Mouse (Mus musculus): Measurements from ENCODE around the gene Actg2.
A peak's percentile ranks its signal among the peaks of the same experiment; 100 is the strongest.
"Not testable (repeated sequence)": the region's sequence is repeated elsewhere in the genome, so short reads cannot be mapped to it uniquely, and the experiment has no call there.

Actg2 gene

DNA sequence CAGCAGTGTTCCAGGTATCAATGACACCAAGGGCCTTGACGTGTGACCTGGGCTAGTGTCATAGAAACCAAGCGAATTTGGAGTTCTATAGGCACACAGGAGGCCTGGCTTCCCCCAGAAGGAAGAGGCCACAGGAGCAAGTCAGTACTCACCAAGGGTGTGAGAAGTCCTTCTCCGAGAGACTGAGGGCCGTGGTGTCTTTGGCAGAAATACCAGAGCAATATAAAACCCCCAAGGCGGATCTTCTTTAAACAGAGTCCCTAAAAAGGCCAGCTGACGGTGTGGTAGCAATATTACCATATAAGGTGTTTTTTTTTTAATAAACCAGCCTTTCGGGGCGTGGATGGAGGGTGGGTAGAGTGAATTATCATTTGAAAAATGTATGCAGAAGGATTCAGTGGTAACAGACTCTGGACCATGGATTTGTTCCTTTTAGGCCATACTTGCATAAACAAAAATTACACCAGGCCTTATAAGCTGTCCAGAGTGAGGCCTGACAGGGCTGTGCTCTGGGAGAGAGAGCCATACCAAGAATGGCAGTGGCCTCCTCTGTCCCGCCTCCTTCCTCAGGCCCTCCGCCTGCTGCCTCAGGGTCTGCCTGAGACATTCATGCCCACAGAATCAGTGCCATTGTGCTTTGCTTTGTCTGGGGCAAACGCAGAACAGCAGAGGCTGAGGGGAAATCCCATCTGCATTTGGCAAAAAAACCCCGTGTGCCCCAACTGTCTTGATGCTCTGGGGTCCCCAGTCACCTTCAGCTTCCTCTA lies at the start of gene Actg2:
Gene Actg2, minus strand, starts transcription at position 238 of the 767 bp plus-strand sequence.
- no peak for DNase-seq

DNA sequence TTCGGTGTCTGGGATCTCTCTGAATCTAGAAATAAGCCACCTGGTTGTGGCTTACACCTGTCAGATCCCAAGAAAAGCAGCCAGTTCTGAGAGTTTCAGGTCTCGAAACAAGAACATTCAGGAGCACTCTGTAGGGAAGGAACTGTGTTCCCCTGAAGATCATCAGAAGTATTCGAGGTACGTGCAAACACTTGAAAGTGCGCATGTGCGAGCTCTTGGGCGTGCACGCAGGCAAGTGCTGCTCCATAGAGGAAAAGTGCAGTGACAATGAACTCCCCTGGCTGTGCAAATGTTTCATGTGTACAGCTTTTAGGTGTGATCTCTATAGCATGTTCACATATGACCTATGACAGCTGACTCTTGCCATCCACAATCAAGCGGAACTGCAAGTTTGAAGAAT lies 49.3 kb upstream of the Actg2 start:
- DNase-seq, result not testable (repeated sequence)

DNA sequence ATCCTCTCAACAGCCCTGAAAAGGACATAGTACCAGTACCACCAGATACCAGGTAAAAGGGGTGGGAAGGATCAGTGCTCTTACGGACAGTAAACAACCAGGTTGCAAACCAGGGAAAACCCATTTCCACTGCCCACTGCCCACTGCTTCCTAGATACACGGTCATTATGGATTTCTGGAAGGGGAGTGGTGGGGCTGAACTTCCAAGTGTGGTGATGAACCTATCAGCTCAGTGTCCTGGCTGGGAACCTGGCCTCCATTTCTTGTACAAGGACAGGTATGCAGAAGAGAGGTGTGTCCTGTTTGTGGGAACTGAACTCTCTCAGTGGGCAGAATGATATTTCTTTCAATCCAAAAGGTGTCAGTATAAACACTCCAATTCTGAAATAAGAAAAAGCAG lies 47.5 kb upstream of the Actg2 start:
- no peak for DNase-seq

DNA sequence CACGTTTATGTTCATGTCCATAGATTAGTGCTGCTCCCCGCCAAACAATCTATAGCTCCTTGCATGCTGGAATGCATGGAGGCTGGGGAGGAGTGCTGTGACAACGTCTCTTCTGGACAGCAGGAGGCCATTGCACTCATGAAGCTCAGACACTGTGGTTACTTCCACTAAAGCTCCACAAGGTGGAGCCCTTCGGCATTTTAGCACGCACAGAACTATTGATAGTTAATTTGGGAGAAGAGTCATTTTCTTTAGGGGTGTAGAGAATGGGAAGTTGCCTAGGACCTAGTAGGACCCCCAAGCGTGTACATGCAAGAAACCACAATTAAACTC lies 46.8 kb upstream of the Actg2 start:
- DNase-seq, result peak; percentile 23

DNA sequence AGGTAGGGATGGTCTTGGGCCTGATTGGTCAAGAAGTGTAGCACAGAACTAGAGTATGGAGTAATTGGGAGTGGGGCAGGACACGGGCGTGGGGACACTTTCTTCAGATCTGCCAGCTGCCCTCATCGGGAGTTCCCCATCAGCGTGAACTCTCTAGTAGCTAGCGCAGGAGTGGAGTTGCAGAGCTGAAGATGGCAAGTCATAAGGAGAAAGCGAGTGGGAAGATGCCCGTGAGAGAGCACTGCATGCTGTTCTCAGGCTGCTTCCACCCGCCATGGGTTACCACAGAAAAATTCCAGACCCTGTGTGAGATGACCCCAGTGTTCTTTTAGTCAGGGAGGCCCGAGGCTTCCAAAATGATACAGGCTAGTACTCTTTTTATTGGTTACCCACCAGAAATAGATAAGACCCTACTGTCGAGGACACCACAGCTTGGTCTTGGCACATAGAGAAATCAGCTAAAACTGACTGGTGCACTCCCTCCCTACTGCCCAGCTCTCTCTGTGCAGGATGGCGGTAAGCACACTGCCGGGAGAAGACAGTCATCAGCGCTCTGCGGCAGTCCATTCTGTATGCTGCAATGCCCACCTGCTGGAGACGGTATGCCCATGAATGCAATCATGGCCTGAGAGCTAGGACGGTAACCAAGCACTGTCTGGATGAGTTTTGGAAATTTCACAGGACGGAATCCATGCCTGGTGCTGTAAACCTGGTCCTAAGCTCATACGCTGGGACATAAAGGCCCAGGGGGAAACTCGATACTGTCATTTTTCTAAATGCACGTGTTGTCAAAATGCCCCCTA lies 46.3 kb upstream of the Actg2 start:
- no peak for DNase-seq

DNA sequence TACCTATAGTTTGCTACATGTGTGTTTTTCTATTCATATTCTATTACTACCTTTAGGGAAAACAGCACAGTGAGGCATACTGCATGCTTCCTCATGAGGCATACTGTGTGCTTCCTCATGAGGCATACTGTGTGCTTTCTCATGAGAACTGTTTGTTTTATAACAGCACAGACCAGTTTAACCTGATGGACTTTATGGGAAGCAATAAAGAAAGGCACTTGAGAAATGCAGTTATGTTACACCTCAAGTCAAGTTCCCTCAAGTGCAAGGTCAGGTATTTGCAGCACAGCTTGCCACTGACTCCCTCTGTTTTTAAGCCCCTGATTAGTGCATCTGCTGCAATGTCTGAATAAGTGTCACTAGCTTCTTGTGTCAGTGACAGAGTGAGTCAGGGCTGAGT lies 41.5 kb upstream of the Actg2 start:
- DNase-seq, result no peak

DNA sequence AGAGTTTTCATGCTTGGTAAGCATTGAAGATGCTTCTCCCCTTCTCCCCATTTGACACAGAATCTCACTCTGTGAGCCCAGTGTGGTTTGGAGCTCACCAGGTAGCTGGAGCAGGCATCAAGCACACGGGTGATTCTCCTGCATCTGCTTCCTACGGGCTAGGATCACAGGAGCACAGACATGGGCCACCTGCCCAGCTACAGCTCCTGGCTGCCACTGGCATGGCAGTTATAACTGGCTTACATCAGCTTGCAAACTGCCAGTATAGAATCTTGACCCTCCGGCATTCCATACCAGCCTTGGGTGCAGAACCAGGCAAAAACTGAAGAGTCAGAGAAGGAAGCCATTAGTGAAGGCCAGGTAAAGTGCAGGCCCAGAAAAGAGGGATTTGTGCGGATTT lies 39.5 kb upstream of the Actg2 start:
- DNase-seq, result no peak

DNA sequence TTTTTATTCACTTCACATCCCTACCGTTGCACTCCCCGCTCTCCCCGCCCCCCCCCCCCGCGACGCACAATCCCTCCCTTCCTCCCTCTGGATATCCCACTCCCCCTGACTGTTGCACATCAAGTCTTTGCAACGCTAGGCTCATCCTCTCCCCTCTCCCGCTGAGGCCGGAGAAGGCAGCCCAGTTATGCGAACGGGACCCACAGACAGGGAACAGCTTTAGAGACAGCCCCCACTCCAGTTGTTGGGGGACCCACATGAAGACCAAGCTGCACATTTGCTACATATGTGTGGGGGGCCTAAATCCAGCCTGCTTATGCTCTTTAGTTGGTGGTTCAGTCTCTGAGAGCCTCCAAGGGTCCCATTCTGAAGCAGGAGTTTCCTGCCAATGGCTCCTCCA lies 36.6 kb upstream of the Actg2 start, which contains the start of gene Stambp:
Gene Stambp, minus strand, starts transcription at position 59 of the 400 bp plus-strand sequence.
- no peak for DNase-seq

DNA sequence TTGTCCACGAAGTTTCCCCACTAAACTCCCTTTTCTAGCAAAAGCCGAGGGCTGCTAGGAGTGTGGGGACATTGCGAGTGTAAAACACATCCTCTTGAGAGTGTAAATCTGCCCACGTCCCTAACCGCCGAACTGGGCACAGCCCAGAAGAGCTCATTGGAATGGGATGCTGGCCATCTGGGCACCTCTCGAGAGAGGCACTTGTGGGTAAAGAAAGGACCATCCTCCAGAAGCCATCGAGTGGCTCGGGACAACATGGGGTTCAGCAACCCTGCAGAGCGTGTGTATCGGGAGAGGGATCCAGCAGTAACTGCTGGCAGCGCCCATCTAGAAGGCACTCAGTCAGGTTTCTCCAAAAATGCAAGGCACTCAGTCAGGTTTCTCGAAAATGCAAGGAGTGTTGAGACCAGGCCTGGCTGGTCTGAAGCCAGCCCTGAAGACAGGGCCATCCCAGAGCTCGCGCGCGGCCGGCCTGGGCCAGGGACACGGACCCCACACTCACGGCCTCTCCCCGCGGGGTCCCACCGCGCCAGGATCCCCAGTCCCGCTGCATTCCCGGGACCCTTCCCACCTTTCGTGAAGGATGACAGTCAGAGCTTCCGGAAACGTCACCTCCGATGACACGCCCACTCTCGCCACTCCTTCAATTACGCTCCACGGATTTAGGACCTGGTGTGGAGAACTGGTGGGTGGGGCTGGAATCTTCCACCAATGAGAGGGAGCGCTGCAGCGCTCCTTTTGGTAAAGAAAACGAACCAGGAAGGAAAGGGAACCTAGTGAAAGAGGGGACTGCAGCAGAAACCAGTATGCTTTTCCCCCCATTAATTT lies 36.0 kb upstream of the Actg2 start:
- DNase-seq, result peak; percentile 91

DNA sequence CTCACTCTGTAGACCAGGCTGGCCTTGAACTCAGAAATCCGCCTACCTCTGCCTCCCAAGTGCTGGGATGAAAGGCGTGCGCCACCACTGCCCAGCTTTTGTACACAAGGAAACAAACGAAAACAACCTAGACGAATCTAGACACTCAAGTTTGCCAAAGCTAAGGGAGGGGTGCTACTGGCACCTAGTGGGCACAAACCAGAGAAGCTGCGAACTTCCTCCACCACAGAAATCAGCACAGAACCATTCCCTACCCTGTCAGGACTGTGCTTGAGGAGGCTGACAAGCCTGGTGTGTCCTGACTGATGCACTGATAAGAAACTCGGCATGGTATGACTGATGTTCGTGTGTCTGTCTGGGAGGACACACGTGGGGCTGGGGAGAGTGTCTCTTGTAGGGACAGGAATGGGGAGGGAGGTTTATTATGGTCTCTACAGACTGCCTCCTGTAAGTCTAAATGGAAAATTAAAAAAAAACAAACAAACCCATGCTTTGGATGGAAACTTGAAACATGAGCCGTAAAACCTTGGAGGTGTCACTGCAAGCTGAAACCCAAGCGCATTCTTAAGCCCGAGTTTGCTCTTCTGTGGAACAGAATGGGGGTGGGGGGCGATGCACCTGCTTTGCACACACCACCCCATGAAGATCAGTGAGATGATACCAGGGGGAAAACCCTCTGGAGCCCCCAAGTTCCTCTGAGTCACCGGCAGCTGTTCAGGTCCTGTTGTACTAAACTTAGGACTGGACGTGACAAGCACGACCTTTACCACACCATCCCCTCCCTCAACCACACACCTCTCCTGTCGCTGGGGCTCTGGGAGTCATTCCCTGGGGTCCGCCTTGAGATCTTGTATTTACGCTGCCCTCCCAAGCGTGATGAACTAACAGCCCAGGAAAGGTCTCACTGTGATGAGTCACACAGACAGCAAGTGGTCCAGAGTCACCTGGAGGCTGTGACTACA lies 33.1 kb upstream of the Actg2 start:
- DNase-seq, result no peak

DNA sequence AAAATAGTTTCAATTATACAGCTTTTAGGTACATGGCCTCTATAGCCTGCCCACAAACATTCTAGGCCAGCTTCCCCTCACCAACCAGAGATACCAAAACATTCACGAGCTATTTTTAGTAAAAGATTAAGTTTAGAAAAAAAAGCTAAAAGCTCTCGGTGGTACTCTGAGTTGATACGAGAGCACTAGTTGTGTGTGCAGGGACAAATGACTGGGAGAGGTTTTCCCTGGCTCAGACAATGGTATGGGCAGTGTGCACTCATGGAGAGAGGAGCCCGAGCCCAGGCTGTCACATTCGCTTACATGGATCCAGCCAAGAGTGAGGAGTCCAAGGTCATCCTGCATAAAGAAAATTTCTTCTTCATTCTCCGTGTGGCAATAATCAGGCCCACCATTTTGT lies 19.9 kb upstream of the Actg2 start:
- DNase-seq, result no peak

DNA sequence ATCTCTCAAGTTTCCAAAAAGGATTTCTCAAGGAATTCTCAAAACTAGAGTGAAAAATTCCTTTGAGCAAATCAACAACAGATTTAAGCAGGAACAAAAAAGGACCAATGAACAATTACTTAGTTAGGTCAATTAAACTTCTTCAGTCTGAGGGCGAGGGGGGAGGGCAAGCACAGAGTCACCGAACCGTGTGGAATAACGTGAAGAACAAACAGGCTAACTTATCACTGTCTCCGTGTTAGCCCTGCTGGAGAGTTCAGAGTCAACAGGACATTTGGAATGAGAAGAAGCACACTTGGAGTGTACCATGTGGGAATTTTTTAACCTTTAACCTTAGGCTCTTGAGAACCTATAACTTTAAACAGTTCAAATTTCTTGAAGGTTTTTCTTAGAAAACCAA lies 12.3 kb upstream of the Actg2 start:
- peak; percentile 9 for DNase-seq

DNA sequence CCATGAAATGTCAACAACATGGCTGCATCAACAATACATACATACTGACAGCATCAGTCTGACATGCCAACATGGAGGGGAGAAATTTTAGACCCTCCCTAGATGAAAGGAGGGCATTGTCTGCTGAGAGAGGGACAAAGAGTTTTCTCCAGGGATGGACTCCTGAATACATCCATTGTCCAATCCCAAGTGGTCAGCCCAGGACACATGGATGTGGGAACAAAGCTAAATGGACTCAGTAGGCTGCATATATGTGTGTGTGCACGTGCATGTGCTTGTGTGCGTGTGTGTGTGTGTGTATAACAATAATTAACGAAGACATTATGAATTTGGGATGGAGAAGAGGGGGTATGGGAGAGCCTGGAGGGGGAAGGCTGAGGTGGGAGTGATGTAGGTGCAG lies 9.7 kb upstream of the Actg2 start:
- no peak for DNase-seq

DNA sequence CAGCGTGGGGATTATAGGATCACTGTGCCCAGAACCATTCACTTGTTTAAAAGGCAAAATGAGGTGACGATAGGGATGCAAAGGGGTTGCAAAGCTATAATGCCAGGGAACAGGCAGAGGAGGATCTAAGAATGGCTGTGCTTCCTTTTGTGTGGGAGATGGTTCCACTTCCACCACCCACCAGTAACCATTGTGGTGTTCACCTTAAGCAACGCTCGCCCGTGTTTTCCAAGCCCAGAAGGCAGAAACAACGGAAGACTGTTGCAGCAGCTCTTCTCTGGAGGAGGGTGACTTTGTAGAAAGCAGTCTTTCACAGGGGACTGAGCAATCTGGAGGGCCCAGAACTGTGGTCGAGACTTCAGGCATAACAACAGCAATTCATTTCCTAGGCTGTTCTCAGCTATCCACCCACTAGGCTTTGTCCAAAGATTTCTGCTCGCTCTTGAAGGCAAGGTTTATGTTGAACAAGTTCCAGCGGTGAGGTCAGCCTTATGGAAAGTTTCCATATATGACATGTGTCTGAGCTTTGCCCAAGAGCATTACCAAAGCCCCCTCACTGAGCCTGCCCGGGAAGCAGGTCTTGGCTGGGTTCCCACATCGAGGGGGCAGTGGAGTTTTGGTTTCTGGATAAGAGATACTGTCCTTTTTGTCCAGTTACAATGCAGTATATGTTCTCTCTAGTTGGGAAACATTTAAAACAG lies 5.8 kb upstream of the Actg2 start:
- no peak for DNase-seq

DNA sequence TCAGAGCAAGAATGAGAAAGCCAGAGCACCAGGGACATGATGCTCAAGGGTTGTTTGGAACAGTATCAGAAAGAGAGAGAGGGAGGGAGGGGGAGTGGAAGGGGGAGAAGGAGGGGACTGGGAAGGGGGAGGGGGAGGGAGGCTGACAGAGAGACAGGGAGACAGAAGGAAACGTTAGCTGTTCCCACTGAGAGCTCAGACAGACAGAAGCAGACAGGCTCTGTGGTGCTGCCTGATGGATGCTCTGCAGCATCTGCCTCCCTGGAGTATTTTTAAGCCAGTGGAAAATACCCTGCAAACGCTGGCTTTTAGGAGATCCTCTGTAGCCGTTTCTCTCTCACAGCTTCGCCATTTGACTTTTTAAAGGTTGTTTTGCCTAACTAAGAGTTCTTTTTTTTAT lies 4.0 kb upstream of the Actg2 start:
- DNase-seq, result no peak

DNA sequence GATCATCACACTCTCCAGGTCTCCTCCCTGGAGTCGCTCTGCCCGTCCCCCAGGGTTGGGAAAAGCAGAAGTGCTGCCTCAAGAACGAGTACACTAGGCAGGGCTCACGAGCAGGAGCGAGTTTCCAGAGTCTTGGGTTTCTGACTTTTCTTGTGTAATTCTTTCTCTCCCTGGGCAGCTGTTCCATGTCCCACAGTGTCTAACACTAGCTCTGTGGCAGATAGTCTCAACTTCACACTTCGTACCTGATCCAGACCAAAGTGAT lies 662 bp upstream of the Actg2 start:
- no peak for DNase-seq

DNA sequence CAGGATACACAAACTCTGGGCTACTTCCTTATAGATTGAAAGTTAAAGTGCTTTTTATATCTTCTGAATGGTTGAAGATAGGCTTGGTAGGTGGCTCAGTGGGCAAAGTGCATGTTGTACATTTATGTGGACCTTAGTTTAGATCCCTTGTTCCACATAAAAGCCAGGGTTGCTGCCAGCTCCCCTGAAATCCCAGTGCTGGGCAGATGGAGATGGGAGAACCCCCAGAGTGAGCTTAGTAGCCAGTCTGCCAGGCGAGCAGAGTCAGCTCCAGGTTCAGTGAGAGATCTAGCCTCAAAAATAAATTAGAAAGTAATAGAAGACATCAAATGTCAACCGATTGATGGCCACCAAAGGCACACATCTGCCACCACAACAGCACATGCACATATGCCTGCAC lies 3.5 kb downstream of the Actg2 start:
- DNase-seq, result no peak

DNA sequence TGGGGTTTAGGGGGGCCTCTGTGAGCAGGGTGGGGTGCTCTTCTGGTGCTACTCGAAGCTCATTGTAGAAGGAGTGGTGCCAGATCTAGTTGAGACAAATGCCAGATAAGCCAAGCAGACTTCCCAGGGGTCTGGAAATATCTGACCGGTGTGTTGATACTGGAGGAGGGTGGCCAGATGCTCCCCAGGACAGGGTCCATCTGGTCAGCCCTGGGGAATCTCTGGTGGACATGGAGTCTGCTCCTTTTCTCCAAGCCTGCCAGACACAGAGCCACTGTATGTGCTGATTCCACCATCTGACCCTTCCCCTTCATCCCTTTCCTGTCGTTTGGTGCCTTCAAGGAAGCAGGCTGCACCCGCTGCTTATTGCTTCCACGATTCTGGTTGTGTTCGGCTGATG lies 12.9 kb downstream of the Actg2 start:
- DNase-seq, result no peak

DNA sequence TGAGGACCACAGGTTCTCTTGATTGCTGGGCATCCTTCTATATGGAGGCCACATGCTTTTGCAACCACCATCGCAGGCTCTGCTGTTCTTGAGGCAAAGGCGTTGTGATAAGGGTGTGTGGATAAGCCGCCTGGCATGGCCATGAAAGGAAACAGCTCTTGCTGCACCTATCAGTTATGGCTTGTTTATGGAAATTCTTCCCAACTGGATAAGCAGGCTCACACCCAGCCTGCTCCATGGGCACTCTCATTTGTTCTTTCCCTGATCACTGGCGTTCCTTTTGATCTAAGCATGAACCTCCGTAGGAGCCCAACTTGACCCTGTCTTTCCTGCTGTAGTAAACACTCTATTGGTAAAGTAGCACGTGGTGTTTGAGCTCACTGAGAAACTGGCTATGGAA lies 14.3 kb downstream of the Actg2 start:
- DNase-seq, result no peak

DNA sequence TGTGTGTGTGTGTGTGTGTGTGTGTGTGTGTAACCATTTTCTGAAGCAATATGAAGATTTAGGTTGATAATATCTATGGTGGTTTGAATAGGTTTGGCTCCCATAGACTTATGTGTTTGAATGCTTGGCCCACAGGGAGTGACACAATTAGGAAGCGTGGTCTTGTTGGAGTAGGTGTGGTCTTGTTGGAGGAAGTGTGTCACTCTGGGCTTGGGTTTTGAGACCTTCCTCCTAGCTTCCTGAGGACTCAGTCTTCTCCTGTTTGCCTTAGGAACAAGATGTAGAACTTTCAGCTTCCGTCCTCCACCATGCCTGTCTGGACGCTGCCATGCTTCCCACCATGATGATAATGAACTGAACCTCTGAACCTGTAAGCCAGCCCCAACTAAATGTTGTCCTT lies 17.4 kb downstream of the Actg2 start:
- no peak for DNase-seq

DNA sequence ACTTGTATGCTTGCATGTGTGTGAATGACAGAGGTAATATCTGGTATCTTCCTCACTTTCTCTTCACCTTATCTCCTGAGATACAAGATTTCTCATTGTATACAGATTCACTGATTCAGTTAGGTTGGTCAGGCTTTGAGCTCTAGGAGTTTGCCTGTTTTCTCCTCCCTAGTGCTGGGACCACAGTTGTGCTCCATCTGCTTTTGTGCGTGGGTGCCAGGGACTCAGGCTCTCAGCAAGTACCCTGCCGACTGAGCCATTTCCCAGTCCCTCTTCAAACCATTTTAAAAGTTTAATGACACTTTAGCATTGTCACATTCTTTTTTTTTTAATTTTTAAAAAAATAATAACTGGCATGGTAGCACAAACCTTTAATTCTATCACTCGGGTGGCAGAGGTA lies 20.9 kb downstream of the Actg2 start:
- no peak for DNase-seq

DNA sequence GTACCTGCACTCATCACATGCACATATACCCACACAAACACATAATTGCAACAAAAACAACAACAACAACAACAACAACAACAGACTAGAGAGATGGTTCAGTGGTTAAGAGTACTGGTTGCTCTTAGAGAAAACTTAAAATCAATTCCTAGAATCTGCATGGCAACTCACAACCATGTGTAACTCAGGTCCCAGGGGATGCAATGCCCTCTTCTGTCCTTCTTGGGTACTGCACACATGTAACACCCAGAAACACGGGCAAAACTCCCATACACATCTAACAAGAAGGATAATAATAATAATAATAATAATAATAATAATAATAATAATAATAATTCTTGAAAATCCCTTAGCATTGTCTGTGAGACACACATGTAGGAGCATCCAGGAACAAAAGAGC lies 23.6 kb downstream of the Actg2 start:
- peak; percentile 72 for DNase-seq
